ENCODE assay signal across 21 mouse cellular contexts in genomic region chr5:90277443-90277842, GRCm38 (mm10). TPM values are rescaled to one million over a fixed set of nuclear protein-coding genes. Genes with fewer than 3 reads are reported as not detected.
DNase-seq lines count a peak whose midpoint lies in the region; ATAC-seq lines count a peak whose summit lies in the region.
"Had no signal": no experiment of that assay in that cellular context is flagged by ENCODE, and none has a peak within 500 bp of the region (broad histone marks: within the 10 kb centered on the region; RNA-seq: fewer than 3 reads in every experiment).

No protein-coding gene starts in this region.

- no peaks in the 10 kb centered on the region for H3K9me3 ChIP-seq in intestine, embryonic 16.5 days (ENCODE audit: control insufficient read depth, low read length)
- H3K9me3 ChIP-seq: hindbrain, embryonic 13.5 days; limb, embryonic 10.5 days; liver, embryonic 13.5 days; midbrain, embryonic 10.5 days had no signal

- H3K27ac ChIP-seq in intestine, embryonic 16.5 days (ENCODE audit: low read length): no peak overlapping the region
- H3K27ac ChIP-seq: hindbrain, embryonic 13.5 days; limb, embryonic 10.5 days; liver, embryonic 13.5 days; macrophage; midbrain, embryonic 10.5 days had no signal

- H3K4me2 ChIP-seq in intestine, embryonic 16.5 days (ENCODE audit: low read depth, low read length): no peak overlapping the region
- H3K4me2 ChIP-seq: hindbrain, embryonic 13.5 days; liver, embryonic 13.5 days had no signal

- no peaks in the 10 kb centered on the region; the same call in 1 of the 2 replicates for H3K36me3 ChIP-seq in intestine, embryonic 16.5 days (ENCODE audit: control insufficient read depth, insufficient read depth, low read length)

- peak; percentile 26 for DNase-seq in adrenal gland, postnatal 10 days
- DNase-seq in adrenal gland, postnatal 4 days (ENCODE audit: low spot score in 2 of 2): no peak
- DNase-seq in lung, postnatal 25 days (ENCODE audit: low spot score): peak; percentile 4
- DNase-seq in lung, postnatal 10 days: no peak
- no peak for DNase-seq in ovary, postnatal 36 days (ENCODE audit: low spot score)
- DNase-seq in cerebellum, postnatal 4 days (ENCODE audit: low spot score in 2 of 2): no peak
- DNase-seq: cerebellum, adult 9-10 months; gastrocnemius, postnatal 36 days; kidney, adult 8-10 months; kidney, postnatal 10 days; liver, embryonic 13.5 days; right cerebral cortex, adult 18-20 months; right cerebral cortex, postnatal 4 days; thymus, postnatal 14 days had no signal

- H3K4me3 ChIP-seq in intestine, embryonic 16.5 days (ENCODE audit: low read length): no peak overlapping the region
- H3K4me3 ChIP-seq: hindbrain, embryonic 13.5 days; limb, embryonic 10.5 days; liver, embryonic 13.5 days; midbrain, embryonic 10.5 days had no signal

- peak; percentile 62 for ATAC-seq in intestine, embryonic 16.5 days
- ATAC-seq: midbrain, embryonic 16.5 days; Patski had no signal

- H3K4me1 ChIP-seq in intestine, embryonic 16.5 days (ENCODE audit: control insufficient read depth, insufficient read depth, low read length): no peaks in the 10 kb centered on the region
- H3K4me1 ChIP-seq: hindbrain, embryonic 13.5 days; limb, embryonic 10.5 days; midbrain, embryonic 10.5 days had no signal

- 97% methylated on average over 1 of the region's 1 CpGs for WGBS in intestine, embryonic 16.5 days

- H3K9ac ChIP-seq in intestine, embryonic 16.5 days (ENCODE audit: low read depth, low read length): no peak overlapping the region
- H3K9ac ChIP-seq: hindbrain, embryonic 13.5 days; liver, embryonic 13.5 days had no signal

- no peaks in the 10 kb centered on the region for H3K27me3 ChIP-seq in intestine, embryonic 16.5 days (replicated peaks; ENCODE audit: control insufficient read depth, insufficient read depth, low read length)
- H3K27me3 ChIP-seq: hindbrain, embryonic 13.5 days; liver, embryonic 13.5 days; Patski had no signal

RNA-seq across cellular contexts. Expression of gene Cox18, which starts 53.6 kb away (rescaled TPM):
- 10 to 100 TPM; 20.7 to 34.6 TPM for total RNA-seq in adrenal gland, postnatal 10 days (2021)
- 10 to 100 TPM; 42.8 to 47.2 TPM for total RNA-seq in adrenal gland, postnatal 4 days (2021)
- 26.7 and 26.8 TPM in 2 replicates for polyA plus RNA-seq in intestine, embryonic 16.5 days (2015; fragmentation: Nextera tagmentation; extraction: Ambion mirVana)

Comparison
In these comparisons a context has a peak if more than half of its experiments do, and no peak if none do; other contexts are left out.
1. DNase-seq: peak in adrenal gland, postnatal 10 days (single experiment) and lung, postnatal 25 days (single experiment); none in adrenal gland, postnatal 4 days (0 of 2), lung, postnatal 10 days (single experiment), ovary, postnatal 36 days (single experiment) and cerebellum, postnatal 4 days (0 of 2).